Mouse (Mus musculus) liver, embryonic 14.5 days (tissue): ENCODE data around the gene Dclk2.

ENCODE experiments used
- CTCF ChIP-seq: IDR thresholded peaks from 2 replicates; pipeline ENCODE4 v1.5.1; 2016; ENCODE audit warnings: antibody characterized with exemption, low read depth, control low read depth
- EP300 ChIP-seq: IDR thresholded peaks from 2 replicates; pipeline ENCODE4 v1.6.1; 2016; ENCODE audit warnings: antibody characterized with exemption, low read depth

DNA sequence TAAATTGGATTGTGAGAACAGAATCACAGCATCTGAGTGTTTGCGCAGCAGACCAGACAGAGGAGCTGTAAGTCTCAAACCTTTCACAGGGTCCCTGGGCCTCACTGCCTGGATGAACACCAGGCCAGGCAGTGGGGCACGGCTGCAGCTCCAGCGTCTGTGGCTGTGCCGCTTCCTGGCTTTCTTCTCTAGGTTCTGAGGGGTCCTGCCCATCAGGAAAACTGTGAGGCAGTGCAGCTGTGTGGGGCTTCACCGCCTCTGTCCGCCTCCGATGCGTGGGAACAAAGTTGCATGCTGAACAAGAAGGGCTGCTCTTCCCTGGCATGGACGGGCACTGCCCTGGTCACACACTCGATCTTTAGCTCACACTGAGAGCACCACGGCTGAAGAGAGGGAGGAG is 135.7 kb downstream of the Dclk2 start:
- TF ChIP-seq CTCF (no peak), EP300 (no peak)
